Mouse (Mus musculus): Measurements from ENCODE around the gene Tnrc6b.

GRCm38 (mm10) chr15:80859366-80859765 lies 148.3 kb downstream of the Tnrc6b start:
- TF ChIP-seq CTCF (IDR thresholded peaks at IDR 0.05; ENCODE audit: control insufficient read depth, insufficient read depth, insufficient read length) (no peak), USF1 (IDR thresholded peaks at IDR 0.05; ENCODE audit: low read depth) (no peak), MYOD1 (IDR thresholded peaks at IDR 0.05; ENCODE audit: control insufficient read depth, insufficient read length, low read depth) (no peak), MAX (IDR thresholded peaks at IDR 0.05) (no peak), MYOG (IDR thresholded peaks at IDR 0.05; ENCODE audit: control insufficient read depth, extremely low read depth, insufficient read length) (no peak)
